Mouse (Mus musculus) heart, postnatal 25 days (tissue): ENCODE measurements at regions not wholly inside any gene's neighbourhood (a gene's known extent, or its start where the extent isn't known, plus 50 kb on each side); places are given as distances from the start of the nearest gene placed in this dataset.

ENCODE experiments used
- DNase-seq: peaks from one replicate; pipeline ENCODE4 v3.0.0; 2022; ENCODE audit warnings: low spot score
- intact Hi-C: fragments of 180-260 bp; cut with DNase I; formaldehyde crosslinking; loops from one replicate; pipeline ENCODE4 v1.15.1; 2025

GRCm38 (mm10) chr17:14541035-14541434 lies 153.0 kb downstream of the Thbs2 start:
- no peak for DNase-seq
- intact Hi-C loops, result no loop called here

GRCm38 (mm10) chr17:14540269-14540975 lies 153.6 kb downstream of the Thbs2 start:
- intact Hi-C loops, result no loop called here
- no peak for DNase-seq

DNA sequence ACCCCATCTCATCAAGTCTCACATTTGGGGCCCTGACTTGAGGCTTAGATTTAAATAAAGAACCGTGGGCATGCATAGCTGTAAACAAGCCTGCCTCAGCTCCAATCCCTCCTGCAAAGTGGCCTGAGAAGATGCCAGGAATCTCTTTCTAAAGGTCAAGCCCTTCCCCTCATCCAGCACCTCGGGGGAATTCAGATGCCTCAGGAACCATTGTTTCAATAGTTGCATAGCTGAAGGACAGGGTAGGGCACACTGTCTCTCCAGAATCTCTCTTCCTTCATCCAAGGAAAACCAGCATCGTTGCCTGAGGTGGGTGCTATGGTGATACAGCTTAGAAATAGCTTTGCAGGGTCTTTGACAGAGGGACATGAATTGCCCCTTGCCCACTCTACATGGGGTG lies 154.4 kb downstream of the Thbs2 start:
- intact Hi-C loops, result no loop called here

GRCm38 (mm10) chr17:14539191-14539590 lies 154.8 kb downstream of the Thbs2 start:
- intact Hi-C loops, result no loop called here
- no peak for DNase-seq

More for the DNA sequence above, 154.4 kb downstream of the Thbs2 start:
- no peak for DNase-seq

- DNase-seq, result no peak
- intact Hi-C loops, result no loop called here
Measured at GRCm38 (mm10) chr17:14538527-14538926, 155.5 kb downstream of the Thbs2 start.

GRCm38 (mm10) chr17:14532979-14533314 lies 161.1 kb downstream of the Thbs2 start:
- intact Hi-C loops, result no loop called here
- no peak for DNase-seq

GRCm38 (mm10) chr17:14532298-14532978 lies 161.6 kb downstream of the Thbs2 start:
- intact Hi-C loops, result no loop called here
- peak; percentile 55 for DNase-seq

- intact Hi-C loops, result no loop called here
- no peak for DNase-seq
Measured at GRCm38 (mm10) chr17:14531796-14532195, 162.2 kb downstream of the Thbs2 start.

GRCm38 (mm10) chr17:14527691-14528090 lies 166.3 kb downstream of the Thbs2 start:
- intact Hi-C loops, result no loop called here
- no peak for DNase-seq

- intact Hi-C loops, result no loop called here
- DNase-seq, result no peak
Measured at GRCm38 (mm10) chr17:14525255-14525654, 168.8 kb downstream of the Thbs2 start.

DNA sequence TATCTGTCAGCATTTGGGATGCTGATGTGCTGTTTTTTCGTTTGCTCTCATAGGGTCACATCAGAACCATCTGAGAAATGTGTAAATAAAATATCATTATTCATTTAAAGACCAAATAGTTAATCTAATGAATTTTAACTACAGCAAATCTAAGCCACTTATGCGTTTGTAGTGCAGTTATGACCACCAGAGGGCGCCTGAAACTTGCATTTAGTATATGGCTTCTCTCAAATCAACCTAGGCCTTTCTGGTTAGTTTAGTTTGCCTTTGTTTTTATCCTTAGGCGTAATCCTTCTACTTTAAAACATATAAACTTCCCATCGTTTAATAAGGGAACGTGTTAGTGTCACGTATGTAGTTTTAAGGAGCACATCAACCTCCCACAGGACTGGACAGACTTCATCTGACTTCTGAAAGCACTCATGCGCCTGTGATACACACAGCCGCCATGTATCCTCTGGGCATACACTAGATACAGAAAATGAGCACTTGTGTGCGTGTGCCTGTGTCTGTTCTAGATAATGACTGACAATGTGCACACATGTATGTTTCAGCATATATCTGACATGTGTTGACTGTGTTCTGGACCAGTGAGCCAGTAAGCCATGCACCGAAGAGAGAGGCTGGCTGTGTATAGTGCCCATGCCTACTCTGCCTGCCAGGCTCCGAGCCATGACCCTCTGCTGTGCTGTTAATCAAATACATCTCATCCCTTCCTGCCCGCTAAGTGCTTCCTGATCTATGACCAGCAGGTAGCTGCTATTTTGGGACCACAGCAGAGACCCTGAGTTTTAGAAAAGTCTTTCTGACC lies 169.4 kb downstream of the Thbs2 start:
- intact Hi-C loops, result loop anchor here (1.0 kb wide), 1 partner anchor 380 kb away; no protein-coding TSS in a partner anchor
- DNase-seq, result no peak

- intact Hi-C loops, result no loop called here
- no peak for DNase-seq
Measured at GRCm38 (mm10) chr17:14522011-14522410, 172.0 kb downstream of the Thbs2 start.

GRCm38 (mm10) chr17:14520565-14520964 lies 173.5 kb downstream of the Thbs2 start:
- intact Hi-C loops, result no loop called here
- no peak for DNase-seq

- intact Hi-C loops, result loop anchor here (10.0 kb wide), 1 partner anchor 135 kb away; no protein-coding TSS in a partner anchor
- DNase-seq, result no peak
Measured at GRCm38 (mm10) chr17:14519367-14519766, 174.7 kb downstream of the Thbs2 start.

GRCm38 (mm10) chr17:14518216-14518615 lies 175.8 kb downstream of the Thbs2 start:
- DNase-seq, result no peak
- intact Hi-C loops, result loop anchor here (10.0 kb wide), 1 partner anchor 133 kb away; no protein-coding TSS in a partner anchor

DNA sequence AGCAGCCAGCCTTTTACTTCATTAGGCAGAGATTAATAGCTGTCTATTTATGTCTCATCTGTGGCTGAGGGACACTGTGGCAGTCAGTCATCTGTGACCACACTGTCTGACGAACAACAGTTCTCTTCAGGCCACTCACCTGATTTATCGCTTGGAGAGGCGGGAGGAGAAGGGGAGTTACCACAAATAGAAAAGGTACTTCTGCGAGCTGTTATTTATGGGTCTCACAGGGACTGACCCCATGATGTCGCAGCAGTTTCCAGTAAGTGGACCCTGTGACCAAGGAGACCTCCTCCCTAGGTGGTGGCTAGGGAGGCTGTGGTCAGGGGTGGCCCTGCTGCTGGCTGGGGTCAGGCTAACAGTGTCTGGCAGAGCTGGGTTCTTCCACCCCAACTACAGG lies 176.7 kb downstream of the Thbs2 start:
- intact Hi-C loops, result loop anchor here (10.0 kb wide), 1 partner anchor 133 kb away; no protein-coding TSS in a partner anchor
- DNase-seq, result peak; percentile 30

GRCm38 (mm10) chr17:14516097-14516496 lies 177.9 kb downstream of the Thbs2 start:
- DNase-seq, result no peak
- intact Hi-C loops, result loop anchor here (10.0 kb wide), 1 partner anchor 131 kb away; no protein-coding TSS in a partner anchor

GRCm38 (mm10) chr17:14513454-14513853 lies 180.6 kb downstream of the Thbs2 start:
- intact Hi-C loops, result loop anchor here (10.0 kb wide), 1 partner anchor 129 kb away; no protein-coding TSS in a partner anchor

GRCm38 (mm10) chr17:14510486-14510885 lies 183.5 kb downstream of the Thbs2 start:
- intact Hi-C loops, result loop anchor here (10.0 kb wide), 1 partner anchor 126 kb away; no protein-coding TSS in a partner anchor
- no peak for DNase-seq

More at GRCm38 (mm10) chr17:14513454-14513853, 180.6 kb downstream of the Thbs2 start:
- no peak for DNase-seq

GRCm38 (mm10) chr17:14507111-14507510 lies 186.9 kb downstream of the Thbs2 start:
- intact Hi-C loops, result no loop called here
- no peak for DNase-seq
